Mouse (Mus musculus) embryonic facial prominence, embryonic 11.5 days (tissue): ENCODE measurements around the gene Slco2b1. TPM values are rescaled to one million over a fixed set of nuclear protein-coding genes. Genes with fewer than 3 reads are reported as not detected.

Source experiments
- ATAC-seq: fragments of 200-750 bp; cut with Nextera tagmentation; replicated peaks from 2 replicates; pipeline ENCODE4 v1.8.0; 2017; ENCODE audit warnings: low read depth; ENCODE audit not compliant: insufficient number of reproducible peaks, low FRiP score, low TSS enrichment
- DNase-seq: peaks from one replicate; pipeline ENCODE4 v3.0.0-alpha.2; 2015; ENCODE audit warnings: low spot score
- H3K27ac ChIP-seq: fragments of 300-500 bp; sonication (generic); replicated peaks from 2 replicates; pipeline ENCODE4 v1.5.1; 2014; ENCODE audit warnings: mild to moderate bottlenecking, low read depth, low read length, control low read depth
- H3K27me3 ChIP-seq: fragments of 300-500 bp; sonication (generic); 2 replicates; pipeline ENCODE4 v1.6.1; 2014; ENCODE audit warnings: mild to moderate bottlenecking, low read length, moderate library complexity, mixed read lengths; ENCODE audit not compliant: control insufficient read depth, insufficient read depth
- H3K36me3 ChIP-seq: fragments of 300-500 bp; sonication (generic); replicated peaks from 2 replicates; pipeline ENCODE4 v1.6.1; 2014; ENCODE audit warnings: low read depth, mild to moderate bottlenecking, low read length, moderate library complexity, mixed read lengths; ENCODE audit not compliant: control insufficient read depth, insufficient read depth
- H3K4me1 ChIP-seq: fragments of 300-500 bp; sonication (generic); 2 replicates; pipeline ENCODE4 v1.6.1; 2014; ENCODE audit warnings: low read length, mixed read lengths; ENCODE audit not compliant: control insufficient read depth, insufficient read depth
- H3K4me2 ChIP-seq: fragments of 300-500 bp; sonication (generic); 2 replicates; pipeline ENCODE4 v1.6.1; 2014; ENCODE audit warnings: low read depth, mild to moderate bottlenecking, control low read depth, low read length, moderate library complexity
- H3K4me3 ChIP-seq: fragments of 300-500 bp; sonication (generic); 2 replicates; pipeline ENCODE4 v1.5.1; 2014; ENCODE audit warnings: low read depth, low read length, control low read depth
- H3K9ac ChIP-seq: fragments of 300-500 bp; sonication (generic); replicated peaks from 2 replicates; pipeline ENCODE4 v1.6.1; 2014; ENCODE audit warnings: mild to moderate bottlenecking, control low read depth, low read length
- H3K9me3 ChIP-seq: fragments of 300-500 bp; sonication (generic); replicated peaks from 2 replicates; pipeline ENCODE4 v1.6.1; 2016; ENCODE audit warnings: mild to moderate bottlenecking, low read length, inconsistent platforms, mixed read lengths; ENCODE audit not compliant: control insufficient read depth
- WGBS: fragments of 180-500 bp; shearing (Covaris S2); extraction: QIAGEN DNeasy Blood & Tissue Kit; methylation state at CpG from one replicate; pipeline ENCODE4 v1.1.7; 2014; 5-methylcytosine and 5-hydroxymethylcytosine counted together
- polyA plus RNA-seq: library from polyadenylated mRNA; unstranded; fragments of >200 nt; fragmentation: Nextera tagmentation; extraction: Ambion mirVana; gene quantifications from 2 replicates; pipeline ENCODE4 v1.2.1, GENCODE M21; 2014

Gene Slco2b1
- polyA plus RNA-seq, 1 experiment from 2014 or later = 1.4 TPM

GRCm38 (mm10) chr7:99618264-99618663 lies 92.9 kb downstream of the Slco2b1 start:
- Histone ChIP-seq H3K4me1 (no peaks in the 10 kb centered on the region), H3K27me3 (no peaks in the 10 kb centered on the region), H3K4me2 (no peak overlapping the region), H3K9me3 (no peaks in the 10 kb centered on the region), H3K9ac (no peak overlapping the region), H3K36me3 (no peaks in the 10 kb centered on the region), H3K4me3 (no peak overlapping the region), H3K27ac (no peak overlapping the region)
- ATAC-seq (no peak), DNase-seq (no peak)
- 68% methylated on average over 2 of the region's 2 CpGs for WGBS

Other genes starting within 250 kb of the Slco2b1 start
- 1.8 and 3.5 TPM in 2 replicates for gene Klhl35, start 245.3 kb downstream of the Slco2b1 start, polyA plus RNA-seq
- gene Rps3, start 227.6 kb downstream of the Slco2b1 start, polyA plus RNA-seq = 821 and 869 TPM in 2 replicates
- 2.7 and 3.0 TPM in 2 replicates for gene Arrb1, start 175.9 kb downstream of the Slco2b1 start, polyA plus RNA-seq
- 0.49 and 0.74 TPM in 2 replicates for gene Tpbgl, start 84.2 kb downstream of the Slco2b1 start, polyA plus RNA-seq
- gene Olfr520, start 18.9 kb upstream of the Slco2b1 start, polyA plus RNA-seq = not detected in 2 replicates
- not detected in 2 replicates for gene Olfr521, start 52.2 kb upstream of the Slco2b1 start, polyA plus RNA-seq
- gene Neu3, start 117.1 kb upstream of the Slco2b1 start, polyA plus RNA-seq = 1.6 and 1.7 TPM in 2 replicates
- gene Xrra1, start 147.8 kb upstream of the Slco2b1 start, polyA plus RNA-seq = 0.20 and 0.52 TPM in 2 replicates
- 350 and 360 TPM in 2 replicates for gene Spcs2, start 152.1 kb upstream of the Slco2b1 start, polyA plus RNA-seq